Mouse (Mus musculus) forebrain, embryonic 13.5 days (tissue): Measurements from ENCODE around the gene Larp4b. TPM values are rescaled to one million over a fixed set of nuclear protein-coding genes. Genes with fewer than 3 reads are reported as not detected.

Experiments
- ATAC-seq: fragments of 200-750 bp; cut with Nextera tagmentation; 2 replicates; pipeline ENCODE4 v1.8.0; 2017
- H3K27ac ChIP-seq: fragments of 300-500 bp; sonication (generic); 2 replicates; pipeline ENCODE4 v1.5.1; 2015; ENCODE audit warnings: inconsistent platforms, mild to moderate bottlenecking, moderate library complexity
- H3K27me3 ChIP-seq: fragments of 300-500 bp; sonication (generic); 2 replicates; pipeline ENCODE4 v1.6.1; 2015; ENCODE audit warnings: mild to moderate bottlenecking, inconsistent platforms
- H3K36me3 ChIP-seq: fragments of 300-500 bp; sonication (generic); 2 replicates; pipeline ENCODE4 v1.6.1; 2015; ENCODE audit warnings: mild to moderate bottlenecking, inconsistent platforms; ENCODE audit not compliant: poor library complexity, severe bottlenecking
- H3K4me1 ChIP-seq: fragments of 300-500 bp; sonication (generic); 2 replicates; pipeline ENCODE4 v1.6.1; 2015; ENCODE audit warnings: inconsistent platforms
- H3K4me2 ChIP-seq: fragments of 300-500 bp; sonication (generic); 2 replicates; pipeline ENCODE4 v1.6.1; 2015; ENCODE audit warnings: inconsistent platforms, mild to moderate bottlenecking, moderate library complexity
- H3K4me3 ChIP-seq: fragments of 300-500 bp; sonication (generic); 2 replicates; pipeline ENCODE4 v1.5.1; 2015; ENCODE audit warnings: mild to moderate bottlenecking, inconsistent platforms
- H3K9ac ChIP-seq: fragments of 300-500 bp; sonication (generic); 2 replicates; pipeline ENCODE4 v1.6.1; 2015; ENCODE audit warnings: mild to moderate bottlenecking, inconsistent platforms
- H3K9me3 ChIP-seq: fragments of 300-500 bp; sonication (generic); replicated peaks from 2 replicates; pipeline ENCODE4 v1.6.1; 2016; ENCODE audit warnings: inconsistent platforms
- WGBS: fragments of 180-500 bp; shearing (Covaris S2); methylation state at CpG from one replicate; pipeline ENCODE4 v1.1.7; 2015; 5-methylcytosine and 5-hydroxymethylcytosine counted together
- polyA plus RNA-seq: library from polyadenylated mRNA; unstranded; fragments of >200 nt; fragmentation: Nextera tagmentation; extraction: Ambion mirVana; gene quantifications from 2 replicates; pipeline ENCODE4 v1.2.1, GENCODE M21; 2015

Gene Larp4b
- polyA plus RNA-seq, 1 experiment from 2014 or later = 33.6 TPM

GRCm38 (mm10) chr13:9184281-9184680 lies 90.6 kb downstream of the Larp4b start:
- no peak overlapping the region for H3K4me3 ChIP-seq
- H3K9me3 ChIP-seq = no peaks in the 10 kb centered on the region
- no peak overlapping the region for H3K9ac ChIP-seq
- no peaks in the 10 kb centered on the region for H3K36me3 ChIP-seq
- peaks cover 11% of the 10 kb centered on the region for H3K4me1 ChIP-seq
- H3K4me2 ChIP-seq = no peak overlapping the region
- H3K27ac ChIP-seq = no peak overlapping the region
- H3K27me3 ChIP-seq = no peaks in the 10 kb centered on the region
- no peak for ATAC-seq
- 81% methylated on average over 6 of the region's 6 CpGs for WGBS

- H3K36me3 ChIP-seq = no peaks in the 10 kb centered on the region
- H3K27me3 ChIP-seq = no peaks in the 10 kb centered on the region
- no peak overlapping the region for H3K27ac ChIP-seq
- 86% methylated on average over 6 of the region's 6 CpGs for WGBS
- no peak overlapping the region for H3K4me2 ChIP-seq
- no peak overlapping the region for H3K4me3 ChIP-seq
- no peaks in the 10 kb centered on the region for H3K9me3 ChIP-seq
- peaks cover 11% of the 10 kb centered on the region for H3K4me1 ChIP-seq
- H3K9ac ChIP-seq = no peak overlapping the region
- no peak for ATAC-seq
Measured at GRCm38 (mm10) chr13:9184716-9185115, 91.0 kb downstream of the Larp4b start.

GRCm38 (mm10) chr13:9187156-9187555 lies 93.5 kb downstream of the Larp4b start:
- no peak overlapping the region for H3K9ac ChIP-seq
- H3K4me1 ChIP-seq = peaks cover 11% of the 10 kb centered on the region
- 26% methylated on average over 7 of the region's 7 CpGs for WGBS
- H3K9me3 ChIP-seq = no peaks in the 10 kb centered on the region
- H3K4me2 ChIP-seq = peak overlapping the region; percentile 43; the same call in 1 of the 2 replicates
- no peak overlapping the region for H3K4me3 ChIP-seq
- no peak for ATAC-seq
- H3K36me3 ChIP-seq = no peaks in the 10 kb centered on the region
- H3K27me3 ChIP-seq = no peaks in the 10 kb centered on the region
- H3K27ac ChIP-seq = no peak overlapping the region

GRCm38 (mm10) chr13:9187566-9188530 lies 94.2 kb downstream of the Larp4b start:
- H3K4me1 ChIP-seq = peaks cover 11% of the 10 kb centered on the region
- ATAC-seq = 0 out of 2 replicates have a peak, but pooled peaks have one; percentile 22
- no peak overlapping the region for H3K27ac ChIP-seq
- H3K4me3 ChIP-seq = no peak overlapping the region; the same call in 1 of the 2 replicates
- WGBS = 24% methylated on average over 22 of the region's 22 CpGs
- H3K9ac ChIP-seq = peak overlapping the region; percentile 45; the same call in 1 of the 2 replicates
- H3K36me3 ChIP-seq = no peaks in the 10 kb centered on the region
- no peaks in the 10 kb centered on the region for H3K9me3 ChIP-seq
- peak overlapping the region; percentile 43 for H3K4me2 ChIP-seq
- no peaks in the 10 kb centered on the region for H3K27me3 ChIP-seq

GRCm38 (mm10) chr13:9189481-9189880 lies 95.8 kb downstream of the Larp4b start:
- Histone ChIP-seq H3K4me1 (peaks cover 11% of the 10 kb centered on the region), H3K4me3 (no peak overlapping the region), H3K27ac (no peak overlapping the region), H3K9me3 (no peaks in the 10 kb centered on the region), H3K27me3 (no peaks in the 10 kb centered on the region), H3K4me2 (no peak overlapping the region), H3K9ac (no peak overlapping the region), H3K36me3 (no peaks in the 10 kb centered on the region)
- no peak for ATAC-seq
- WGBS = 89% methylated on average over 5 of the region's 5 CpGs

GRCm38 (mm10) chr13:9191172-9192140 lies 97.8 kb downstream of the Larp4b start:
- Histone ChIP-seq H3K36me3 (no peaks in the 10 kb centered on the region), H3K27ac (no peak overlapping the region), H3K9me3 (no peaks in the 10 kb centered on the region), H3K9ac (0 out of 2 replicates have a peak overlapping the region, but pooled peaks have one; percentile 16), H3K4me2 (peak overlapping the region; percentile 9; the same call in 1 of the 2 replicates), H3K4me1 (peaks cover 11% of the 10 kb centered on the region), H3K4me3 (no peak overlapping the region), H3K27me3 (no peaks in the 10 kb centered on the region)
- ATAC-seq = no peak; the same call in 1 of the 2 replicates
- WGBS = 43% methylated on average over 15 of the region's 15 CpGs

GRCm38 (mm10) chr13:9192797-9193330 lies 99.2 kb downstream of the Larp4b start:
- no peak overlapping the region for H3K4me3 ChIP-seq
- WGBS = 21% methylated on average over 9 of the region's 9 CpGs
- no peak for ATAC-seq
- no peaks in the 10 kb centered on the region for H3K27me3 ChIP-seq
- no peaks in the 10 kb centered on the region for H3K9me3 ChIP-seq
- H3K4me2 ChIP-seq = no peak overlapping the region
- H3K36me3 ChIP-seq = no peaks in the 10 kb centered on the region
- peaks cover 4% of the 10 kb centered on the region for H3K4me1 ChIP-seq
- no peak overlapping the region for H3K9ac ChIP-seq
- H3K27ac ChIP-seq = no peak overlapping the region

- Histone ChIP-seq H3K36me3 (no peaks in the 10 kb centered on the region), H3K9ac (no peak overlapping the region), H3K4me2 (no peak overlapping the region), H3K4me3 (no peak overlapping the region), H3K27ac (no peak overlapping the region), H3K4me1 (peaks cover 9% of the 10 kb centered on the region; the same call in 1 of the 2 replicates), H3K9me3 (no peaks in the 10 kb centered on the region), H3K27me3 (no peaks in the 10 kb centered on the region)
- ATAC-seq = no peak
- WGBS = 87% methylated on average over 4 of the region's 4 CpGs
Measured at GRCm38 (mm10) chr13:9194656-9195055, 101.0 kb downstream of the Larp4b start.

- ATAC-seq = no peak
- no peaks in the 10 kb centered on the region for H3K27me3 ChIP-seq
- H3K4me3 ChIP-seq = no peak overlapping the region
- H3K27ac ChIP-seq = no peak overlapping the region
- H3K9ac ChIP-seq = no peak overlapping the region
- no peaks in the 10 kb centered on the region for H3K36me3 ChIP-seq
- H3K4me1 ChIP-seq = peaks cover 9% of the 10 kb centered on the region; the same call in 1 of the 2 replicates
- WGBS = 60% methylated on average over 4 of the region's 4 CpGs
- H3K9me3 ChIP-seq = no peaks in the 10 kb centered on the region
- no peak overlapping the region for H3K4me2 ChIP-seq
Measured at GRCm38 (mm10) chr13:9195565-9195964, 101.9 kb downstream of the Larp4b start.

GRCm38 (mm10) chr13:9198106-9198505 lies 104.4 kb downstream of the Larp4b start:
- no peaks in the 10 kb centered on the region for H3K27me3 ChIP-seq
- no peaks in the 10 kb centered on the region for H3K36me3 ChIP-seq
- H3K4me3 ChIP-seq = no peak overlapping the region
- H3K4me2 ChIP-seq = no peak overlapping the region
- no peak overlapping the region for H3K27ac ChIP-seq
- no peaks in the 10 kb centered on the region for H3K9me3 ChIP-seq
- H3K4me1 ChIP-seq = 0 out of 2 replicates have a peak, but pooled peaks cover 9% of the 10 kb centered on the region
- 85% methylated on average over 3 of the region's 3 CpGs for WGBS
- ATAC-seq = no peak
- no peak overlapping the region for H3K9ac ChIP-seq

- ATAC-seq = peak; percentile 90
- Histone ChIP-seq H3K27ac (no peak overlapping the region), H3K9me3 (no peaks in the 10 kb centered on the region), H3K9ac (peak overlapping the region; percentile 8; the same call in 1 of the 2 replicates), H3K4me3 (peak overlapping the region; percentile 17), H3K4me1 (0 out of 2 replicates have a peak, but pooled peaks cover 9% of the 10 kb centered on the region), H3K27me3 (no peaks in the 10 kb centered on the region), H3K4me2 (peak overlapping the region; percentile 50), H3K36me3 (no peaks in the 10 kb centered on the region)
- 42% methylated on average over 19 of the region's 19 CpGs for WGBS
Measured at GRCm38 (mm10) chr13:9198728-9199464, 105.2 kb downstream of the Larp4b start.
